Mouse (Mus musculus): ENCODE measurements around the gene Pdia5. TPM values are rescaled to one million over a fixed set of nuclear protein-coding genes. Genes with fewer than 3 reads are reported as not detected.

Pdia5 gene
- polyA plus RNA-seq, 1 experiment from 2014 or later: 12.4 TPM

- Histone ChIP-seq H3K27me3 (replicated peaks) (no peaks in the 10 kb centered on the region), H3K9ac (no peak overlapping the region), H3K4me3 (no peak overlapping the region), H3K9me3 (no peaks in the 10 kb centered on the region), H3K27ac (no peak overlapping the region), H3K36me3 (replicated peaks) (no peaks in the 10 kb centered on the region), H3K4me2 (no peak overlapping the region), H3K4me1 (peaks cover 9% of the 10 kb centered on the region)
- ATAC-seq (replicated peaks): no peak
- WGBS: 91% methylated on average over 8 of the region's 8 CpGs
These were observed 68.0 kb downstream of the Pdia5 start for GRCm38 (mm10) chr16:35422705-35423104.

GRCm38 (mm10) chr16:35422141-35422540 lies 68.5 kb downstream of the Pdia5 start:
- Histone ChIP-seq H3K27ac (no peak overlapping the region), H3K4me1 (peaks cover 9% of the 10 kb centered on the region), H3K4me3 (no peak overlapping the region), H3K9ac (no peak overlapping the region), H3K4me2 (no peak overlapping the region), H3K9me3 (no peaks in the 10 kb centered on the region), H3K27me3 (replicated peaks) (no peaks in the 10 kb centered on the region), H3K36me3 (replicated peaks) (no peaks in the 10 kb centered on the region)
- no peak for ATAC-seq (replicated peaks)
- WGBS: 70% methylated on average over 4 of the region's 4 CpGs

GRCm38 (mm10) chr16:35414616-35415015 lies 76.1 kb downstream of the Pdia5 start:
- ATAC-seq (replicated peaks): no peak
- Histone ChIP-seq H3K36me3 (replicated peaks) (no peaks in the 10 kb centered on the region), H3K27me3 (replicated peaks) (no peaks in the 10 kb centered on the region), H3K4me2 (no peak overlapping the region), H3K4me1 (no peaks in the 10 kb centered on the region), H3K4me3 (no peak overlapping the region), H3K27ac (no peak overlapping the region), H3K9ac (no peak overlapping the region), H3K9me3 (no peaks in the 10 kb centered on the region)
- 93% methylated on average over 5 of the region's 5 CpGs for whole genome bisulfite sequencing

- no peak for ATAC-seq (replicated peaks)
- 82% methylated on average over 4 of the region's 4 CpGs for WGBS
These were observed 84.0 kb downstream of the Pdia5 start for GRCm38 (mm10) chr16:35406706-35407105.

GRCm38 (mm10) chr16:35406166-35406565 lies 84.5 kb downstream of the Pdia5 start:
- no peak overlapping the region for H3K9ac ChIP-seq
- ATAC-seq (replicated peaks): no peak
- WGBS: 89% methylated on average over 4 of the region's 4 CpGs
- H3K36me3 ChIP-seq (replicated peaks): no peaks in the 10 kb centered on the region
- H3K27me3 ChIP-seq (replicated peaks): no peaks in the 10 kb centered on the region
- H3K27ac ChIP-seq: no peak overlapping the region
- no peaks in the 10 kb centered on the region for H3K4me1 ChIP-seq
- H3K9me3 ChIP-seq: no peaks in the 10 kb centered on the region
- no peak overlapping the region for H3K4me3 ChIP-seq
- no peak overlapping the region for H3K4me2 ChIP-seq

More at GRCm38 (mm10) chr16:35406706-35407105, 84.0 kb downstream of the Pdia5 start:
- H3K36me3 ChIP-seq (replicated peaks): no peaks in the 10 kb centered on the region
- no peaks in the 10 kb centered on the region for H3K4me1 ChIP-seq
- no peak overlapping the region for H3K27ac ChIP-seq
- no peak overlapping the region for H3K4me3 ChIP-seq
- no peak overlapping the region for H3K4me2 ChIP-seq
- H3K9me3 ChIP-seq: no peaks in the 10 kb centered on the region
- H3K27me3 ChIP-seq (replicated peaks): no peaks in the 10 kb centered on the region
- H3K9ac ChIP-seq: no peak overlapping the region

- no peak for ATAC-seq (replicated peaks)
- 90% methylated on average over 14 of the region's 14 CpGs for WGBS
- Histone ChIP-seq H3K27me3 (replicated peaks) (no peaks in the 10 kb centered on the region), H3K4me3 (no peak overlapping the region), H3K9me3 (no peaks in the 10 kb centered on the region), H3K27ac (no peak overlapping the region), H3K9ac (no peak overlapping the region), H3K36me3 (replicated peaks) (no peaks in the 10 kb centered on the region), H3K4me1 (no peaks in the 10 kb centered on the region), H3K4me2 (no peak overlapping the region)
These were observed 85.2 kb downstream of the Pdia5 start for GRCm38 (mm10) chr16:35405348-35406080.

DNA sequence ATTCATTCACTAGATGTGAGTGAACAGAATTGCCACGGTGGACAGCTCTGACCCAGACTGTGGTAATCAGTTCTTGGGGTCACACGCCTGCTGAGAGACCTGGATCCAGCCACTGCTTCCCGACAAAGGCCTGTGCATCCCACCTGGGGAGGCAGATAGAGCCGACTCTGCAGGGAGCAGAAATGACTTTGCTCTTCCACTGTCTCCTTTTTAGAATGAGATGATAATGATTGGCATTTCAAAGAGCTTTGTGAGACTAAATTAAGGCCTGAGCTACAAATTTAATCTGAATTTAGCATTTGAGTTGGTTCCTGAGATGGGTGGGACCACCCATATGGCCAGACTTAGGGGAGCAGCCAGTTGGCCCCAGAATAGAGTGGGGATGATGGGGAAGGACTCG lies 85.8 kb downstream of the Pdia5 start:
- no peaks in the 10 kb centered on the region for H3K4me1 ChIP-seq
- H3K9me3 ChIP-seq: no peaks in the 10 kb centered on the region
- H3K4me2 ChIP-seq: no peak overlapping the region
- H3K27me3 ChIP-seq (replicated peaks): no peaks in the 10 kb centered on the region
- no peaks in the 10 kb centered on the region for H3K36me3 ChIP-seq (replicated peaks)
- no peak overlapping the region for H3K9ac ChIP-seq
- no peak overlapping the region for H3K27ac ChIP-seq
- H3K4me3 ChIP-seq: no peak overlapping the region
- 28% methylated on average over 5 of the region's 5 CpGs for WGBS
- no peak for ATAC-seq (replicated peaks)

DNA sequence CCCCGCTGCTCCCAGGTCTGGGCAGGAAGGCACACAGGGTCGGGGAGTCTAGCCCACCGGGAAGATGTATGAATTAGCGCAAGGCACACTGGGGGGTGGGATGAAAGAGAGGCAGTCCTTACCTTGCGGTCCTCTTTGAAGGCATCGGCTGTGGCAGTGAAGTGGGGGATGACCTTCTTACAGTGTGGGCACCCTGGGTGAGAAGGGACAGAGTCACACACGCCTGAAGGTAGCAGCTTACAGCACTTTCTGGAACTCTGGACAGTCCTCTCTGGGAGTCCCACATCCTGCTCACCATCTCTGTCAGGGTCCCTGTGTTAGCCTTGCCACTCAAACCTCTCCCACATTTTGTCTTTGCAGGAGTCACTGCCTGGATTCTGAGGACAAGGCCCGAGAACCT lies 86.8 kb downstream of the Pdia5 start:
- ATAC-seq (replicated peaks): no peak
- H3K4me2 ChIP-seq: no peak overlapping the region
- no peak overlapping the region for H3K27ac ChIP-seq
- no peak overlapping the region for H3K9ac ChIP-seq
- no peaks in the 10 kb centered on the region for H3K4me1 ChIP-seq
- H3K36me3 ChIP-seq (replicated peaks): no peaks in the 10 kb centered on the region
- no peaks in the 10 kb centered on the region for H3K9me3 ChIP-seq
- no peak overlapping the region for H3K4me3 ChIP-seq
- WGBS: 85% methylated on average over 8 of the region's 8 CpGs
- H3K27me3 ChIP-seq (replicated peaks): no peaks in the 10 kb centered on the region

- Histone ChIP-seq H3K27ac (no peak overlapping the region), H3K4me2 (no peak overlapping the region), H3K36me3 (replicated peaks) (no peaks in the 10 kb centered on the region), H3K9me3 (no peaks in the 10 kb centered on the region), H3K4me1 (no peaks in the 10 kb centered on the region), H3K9ac (no peak overlapping the region), H3K27me3 (replicated peaks) (no peaks in the 10 kb centered on the region), H3K4me3 (no peak overlapping the region)
- ATAC-seq (replicated peaks): no peak
- WGBS: 91% methylated on average over 9 of the region's 9 CpGs
These were observed 87.3 kb downstream of the Pdia5 start for GRCm38 (mm10) chr16:35403356-35403755.

DNA sequence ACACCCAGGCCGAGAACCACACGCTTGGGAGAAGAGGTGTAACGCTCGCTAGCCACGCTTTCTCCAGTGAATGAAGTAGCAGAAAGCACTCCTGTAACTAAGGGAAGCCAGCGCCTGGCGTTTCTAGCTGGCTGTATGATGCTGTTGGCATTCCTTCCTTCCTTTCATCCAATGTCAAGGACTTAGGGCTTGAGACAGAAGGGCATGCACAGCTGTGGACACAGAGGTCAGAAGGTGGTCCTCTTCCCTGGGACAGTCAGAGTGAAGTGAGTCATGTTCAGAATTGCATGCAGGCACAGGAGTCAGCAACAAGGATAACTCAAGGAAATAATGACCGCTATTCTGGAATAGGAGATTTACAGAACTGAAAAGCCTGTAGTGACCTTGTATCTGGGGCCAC lies 97.9 kb downstream of the Pdia5 start:
- H3K9ac ChIP-seq: no peak overlapping the region
- H3K4me2 ChIP-seq: no peak overlapping the region
- WGBS: 85% methylated on average over 8 of the region's 8 CpGs
- no peak for ATAC-seq (replicated peaks)
- no peaks in the 10 kb centered on the region for H3K4me1 ChIP-seq
- H3K27ac ChIP-seq: no peak overlapping the region
- no peaks in the 10 kb centered on the region for H3K27me3 ChIP-seq (replicated peaks)
- H3K36me3 ChIP-seq (replicated peaks): no peaks in the 10 kb centered on the region
- H3K9me3 ChIP-seq: no peaks in the 10 kb centered on the region
- no peak overlapping the region for H3K4me3 ChIP-seq

- Histone ChIP-seq H3K27me3 (replicated peaks) (no peaks in the 10 kb centered on the region), H3K36me3 (replicated peaks) (no peaks in the 10 kb centered on the region), H3K27ac (no peak overlapping the region), H3K9me3 (no peaks in the 10 kb centered on the region), H3K4me1 (no peaks in the 10 kb centered on the region), H3K4me3 (no peak overlapping the region), H3K4me2 (no peak overlapping the region), H3K9ac (no peak overlapping the region)
- WGBS: 86% methylated on average over 3 of the region's 3 CpGs
- no peak for ATAC-seq (replicated peaks)
These were observed 105.0 kb downstream of the Pdia5 start for GRCm38 (mm10) chr16:35385654-35386053.

GRCm38 (mm10) chr16:35380048-35380447 lies 110.6 kb downstream of the Pdia5 start:
- WGBS: 85% methylated on average over 9 of the region's 9 CpGs
- Histone ChIP-seq H3K4me3 (no peak overlapping the region), H3K9me3 (no peaks in the 10 kb centered on the region), H3K36me3 (replicated peaks) (no peaks in the 10 kb centered on the region), H3K27me3 (replicated peaks) (no peaks in the 10 kb centered on the region), H3K9ac (no peak overlapping the region), H3K4me2 (no peak overlapping the region), H3K27ac (no peak overlapping the region), H3K4me1 (no peaks in the 10 kb centered on the region)
- no peak for ATAC-seq (replicated peaks)

DNA sequence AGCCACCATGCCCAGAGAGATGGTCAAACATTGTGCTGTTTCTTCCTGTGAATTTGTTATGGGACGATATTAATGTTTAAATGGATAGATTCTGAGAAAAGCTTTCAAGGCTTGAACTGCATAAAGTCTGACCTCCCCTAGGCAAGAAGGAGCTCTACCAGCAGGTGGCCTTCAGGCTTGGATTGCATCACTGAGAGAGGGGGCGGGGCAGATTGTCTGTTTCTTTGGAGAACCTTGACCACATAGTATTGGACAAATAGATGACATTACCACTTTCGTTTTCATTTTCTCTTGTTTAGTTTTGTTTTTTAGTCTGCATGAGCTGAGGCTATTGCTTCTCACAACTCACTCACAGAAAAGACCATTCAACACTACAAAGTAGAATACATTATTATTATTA lies 111.3 kb downstream of the Pdia5 start:
- no peak overlapping the region for H3K4me3 ChIP-seq
- H3K4me2 ChIP-seq: no peak overlapping the region
- no peaks in the 10 kb centered on the region for H3K36me3 ChIP-seq (replicated peaks)
- H3K9me3 ChIP-seq: no peaks in the 10 kb centered on the region
- WGBS: 96% methylated on average over 3 of the region's 3 CpGs
- H3K4me1 ChIP-seq: no peaks in the 10 kb centered on the region
- no peak overlapping the region for H3K9ac ChIP-seq
- H3K27ac ChIP-seq: no peak overlapping the region
- no peaks in the 10 kb centered on the region for H3K27me3 ChIP-seq (replicated peaks)
- ATAC-seq (replicated peaks): no peak

Data from midbrain, embryonic 15.5 days (tissue).